Mouse (Mus musculus): ENCODE measurements at regions not wholly inside any gene's neighbourhood (a gene's known extent, or its start where the extent isn't known, plus 50 kb on each side); places are given as distances from the start of the nearest gene placed in this dataset.
"Not testable (repeated sequence)": the region's sequence is repeated elsewhere in the genome, so short reads cannot be mapped to it uniquely, and the experiment has no call there.

GRCm38 (mm10) chr12:113597163-113597562 is 53.5 kb downstream of the Adam6a start:
- DNase-seq (ENCODE audit: low read depth, low spot score): peak; percentile 13

- peak; percentile 30 for DNase-seq (ENCODE audit: low read depth, low spot score)
These were observed 67.2 kb downstream of the Adam6a start for GRCm38 (mm10) chr12:113610924-113611323.

- not testable (repeated sequence) for DNase-seq (ENCODE audit: low read depth, low spot score)
These were observed 81.5 kb downstream of the Adam6a start for GRCm38 (mm10) chr12:113625221-113625620.

GRCm38 (mm10) chr12:113630803-113631202 is 87.1 kb downstream of the Adam6a start:
- DNase-seq (ENCODE audit: low read depth, low spot score): not testable (repeated sequence)
